Mouse (Mus musculus) regulatory T cell (primary cell): ENCODE measurements at regions not wholly inside any gene's neighbourhood (a gene's known extent, or its start where the extent isn't known, plus 50 kb on each side); places are given as distances from the start of the nearest gene placed in this dataset.

Experiments used
- in situ Hi-C: fragments of 300-600 bp; cut with MboI, MseI; formaldehyde crosslinking; loops from one replicate; pipeline ENCODE4 v1.15.1; 2025; ENCODE audit warnings: high pct_unique_total_duplicates

- in situ Hi-C loops = no loop called here
Measured at GRCm38 (mm10) chr15:52954715-52955593, 929.8 kb upstream of the Gm7489 start.

- in situ Hi-C loops = no loop called here
Measured at GRCm38 (mm10) chr15:52959711-52960110, 925.0 kb upstream of the Gm7489 start.

DNA sequence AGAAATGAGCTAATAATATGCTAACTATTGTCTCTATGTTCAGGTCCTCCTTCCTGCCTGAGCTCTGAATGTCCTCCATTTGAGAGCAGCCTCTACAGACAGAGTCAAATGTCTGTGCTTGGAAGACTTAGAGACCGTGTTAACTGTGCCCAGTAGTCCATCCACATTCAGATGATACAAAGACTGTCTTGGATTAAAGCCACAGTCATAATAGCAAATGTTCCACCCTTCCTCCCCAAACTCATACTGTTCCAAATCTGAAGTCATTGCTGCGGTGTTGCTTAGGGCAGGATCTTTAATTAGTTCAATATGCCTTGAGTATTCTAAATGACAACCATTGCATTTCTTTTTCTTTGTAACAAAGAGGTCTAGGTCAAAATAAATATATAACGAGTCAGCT, 923.2 kb upstream of the Gm7489 start:
- in situ Hi-C loops = no loop called here

DNA sequence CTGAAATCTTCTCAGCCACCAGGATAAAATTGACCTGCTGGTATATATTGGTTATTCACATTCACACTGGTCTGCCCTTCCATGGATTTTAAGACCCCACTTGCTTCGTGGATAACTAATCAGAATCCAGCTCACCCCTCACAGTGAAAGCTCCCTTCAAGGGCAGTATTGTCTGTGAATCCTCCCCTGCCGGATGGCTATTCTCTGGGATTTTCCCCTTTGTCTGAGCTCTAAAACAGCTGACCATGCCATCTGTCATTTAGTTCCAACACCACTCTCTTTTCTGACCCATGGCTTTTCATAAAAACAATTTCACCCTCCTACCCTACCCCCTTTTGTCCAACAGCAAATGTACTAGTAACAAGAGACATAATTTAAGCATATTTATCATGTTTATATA, 920.8 kb upstream of the Gm7489 start:
- in situ Hi-C loops = no loop called here

GRCm38 (mm10) chr15:52964403-52964802, 920.3 kb upstream of the Gm7489 start:
- in situ Hi-C loops = no loop called here

GRCm38 (mm10) chr15:52967801-52968235, 916.9 kb upstream of the Gm7489 start:
- in situ Hi-C loops = loop anchor here (5.0 kb wide), 1 partner anchor 101 kb away; no protein-coding TSS in a partner anchor

- in situ Hi-C loops = no loop called here
Measured at GRCm38 (mm10) chr15:52982821-52983220, 901.9 kb upstream of the Gm7489 start.

DNA sequence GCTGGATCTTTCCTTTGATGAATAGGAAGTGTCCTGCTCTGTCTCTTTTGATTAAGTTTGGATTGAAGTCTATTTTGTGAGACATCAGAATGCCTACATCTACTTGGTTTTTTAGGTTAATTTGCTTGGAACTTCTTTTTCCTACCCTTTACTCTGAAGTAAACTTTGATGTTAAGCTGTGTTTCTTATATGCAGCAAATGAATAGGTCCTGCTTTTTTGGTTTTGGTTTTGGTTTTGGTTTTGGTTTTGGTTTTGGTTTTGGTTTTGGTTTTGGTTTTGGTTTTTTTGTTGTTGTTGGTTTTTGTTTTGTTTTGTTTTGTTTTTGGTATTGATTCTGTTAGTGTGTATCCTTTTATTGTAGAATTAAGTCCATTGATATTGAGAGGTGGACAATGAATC, 894.1 kb upstream of the Gm7489 start:
- in situ Hi-C loops = no loop called here

DNA sequence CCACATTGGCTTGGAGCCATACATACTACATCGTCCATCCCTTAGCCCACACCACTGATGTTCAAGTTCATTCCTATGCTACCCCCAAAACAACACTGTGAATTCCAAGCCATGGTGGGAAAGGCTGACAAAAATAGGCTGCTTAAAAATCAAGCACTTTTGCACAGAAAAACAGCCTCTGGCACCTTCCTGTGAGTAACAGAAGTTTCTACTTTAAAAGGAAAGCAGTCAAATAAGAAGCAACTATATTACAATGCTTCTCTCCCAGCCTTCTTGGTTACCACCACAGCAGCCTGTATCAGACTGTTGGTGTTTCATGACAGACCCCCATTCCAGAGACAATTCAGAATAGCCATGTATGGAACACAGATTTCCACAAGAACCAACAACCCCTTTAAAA, 890.4 kb upstream of the Gm7489 start:
- in situ Hi-C loops = no loop called here

DNA sequence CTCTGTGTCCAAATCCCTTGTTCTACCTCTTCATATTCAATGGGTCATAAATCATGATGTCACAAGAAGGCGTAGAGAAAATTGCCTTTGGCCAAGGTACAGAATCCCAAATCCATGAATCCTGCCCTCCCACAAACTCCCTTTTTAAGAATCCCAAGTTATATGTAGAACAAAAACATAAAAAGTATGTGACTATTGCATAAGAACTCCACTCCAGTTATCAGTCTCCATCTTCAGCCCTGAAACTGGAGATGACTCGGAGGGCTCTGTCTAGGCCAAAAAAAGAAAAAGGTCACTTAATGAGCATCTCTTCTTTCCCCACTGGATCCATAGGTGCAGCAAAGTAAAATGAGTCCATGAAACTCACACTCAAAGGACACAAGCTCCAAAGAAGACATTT, 885.5 kb upstream of the Gm7489 start:
- in situ Hi-C loops = no loop called here

- in situ Hi-C loops = no loop called here
Measured at GRCm38 (mm10) chr15:52999776-53000175, 884.9 kb upstream of the Gm7489 start.

GRCm38 (mm10) chr15:53001429-53001828, 883.3 kb upstream of the Gm7489 start:
- in situ Hi-C loops = no loop called here

GRCm38 (mm10) chr15:53001964-53002363, 882.7 kb upstream of the Gm7489 start:
- in situ Hi-C loops = no loop called here

DNA sequence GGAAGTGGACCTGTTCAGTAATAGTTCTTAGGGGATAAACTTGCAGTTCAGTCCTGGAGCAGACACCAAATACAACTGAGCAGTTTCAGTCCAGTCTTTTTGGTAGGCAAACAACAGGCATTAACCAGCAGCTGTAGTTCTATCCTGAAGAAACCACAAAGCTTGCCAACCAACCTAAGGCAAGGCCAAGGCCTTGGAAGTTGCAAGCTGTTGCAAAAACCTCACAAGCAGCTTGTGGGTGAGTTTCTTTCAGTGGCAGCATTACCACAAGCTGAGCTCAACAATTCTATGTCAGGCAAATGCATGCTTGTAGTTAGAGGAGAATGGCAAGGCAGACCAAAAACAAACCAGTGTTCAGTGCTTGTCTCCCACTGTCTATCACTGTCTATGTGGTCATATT, 880.6 kb upstream of the Gm7489 start:
- in situ Hi-C loops = no loop called here

GRCm38 (mm10) chr15:53006844-53007243, 877.9 kb upstream of the Gm7489 start:
- in situ Hi-C loops = no loop called here

- in situ Hi-C loops = no loop called here
Measured at GRCm38 (mm10) chr15:53009337-53009736, 875.4 kb upstream of the Gm7489 start.
